ENCODE assay signal across 11 mouse cellular contexts in genomic region chr2:73264611-73265195, GRCm38 (mm10). TPM values are rescaled to one million over a fixed set of nuclear protein-coding genes. Genes with fewer than 3 reads are reported as not detected.
DNase-seq lines count a peak whose midpoint lies in the region; ATAC-seq and TF ChIP-seq lines count a peak whose summit lies in the region.
"Had no signal": no experiment of that assay in that cellular context is flagged by ENCODE, and none has a peak within 500 bp of the region (broad histone marks: within the 10 kb centered on the region; RNA-seq: fewer than 3 reads in every experiment).

No protein-coding gene starts in this region.

- H3K4me1 ChIP-seq in kidney, embryonic 16.5 days (ENCODE audit: insufficient read depth, low read length): peaks cover 14% of the 10 kb centered on the region
- 0 out of 2 replicates have a peak, but pooled peaks cover 3% of the 10 kb centered on the region for H3K4me1 ChIP-seq in kidney, adult 2 months (ENCODE audit: control insufficient read depth, insufficient read depth, low read length)
- peaks cover 33% of the 10 kb centered on the region for H3K4me1 ChIP-seq in embryonic facial prominence, embryonic 13.5 days
- H3K4me1 ChIP-seq in intestine, embryonic 14.5 days (replicated peaks; ENCODE audit: control insufficient read depth, insufficient read depth, low read length): peaks cover 16% of the 10 kb centered on the region
- peaks cover 16% of the 10 kb centered on the region for H3K4me1 ChIP-seq in neural tube, embryonic 13.5 days (replicated peaks)

- H3K9me3 ChIP-seq in kidney, embryonic 16.5 days (ENCODE audit: low read length): no peaks in the 10 kb centered on the region
- 0 out of 2 replicates have a peak, but pooled peaks cover 4% of the 10 kb centered on the region for H3K9me3 ChIP-seq in embryonic facial prominence, embryonic 13.5 days
- 0 out of 2 replicates have a peak, but pooled peaks cover 3% of the 10 kb centered on the region for H3K9me3 ChIP-seq in intestine, embryonic 14.5 days (ENCODE audit: control insufficient read depth, low read length)
- no peaks in the 10 kb centered on the region for H3K9me3 ChIP-seq in neural tube, embryonic 13.5 days
- H3K9me3 ChIP-seq: G1E had no signal

- no peak for ATAC-seq in kidney, embryonic 16.5 days (ENCODE audit: low FRiP score, low TSS enrichment)
- 0 out of 2 replicates have a peak, but pooled peaks have one; percentile 20 for ATAC-seq in embryonic facial prominence, embryonic 13.5 days (ENCODE audit: insufficient number of reproducible peaks, insufficient read depth, low FRiP score, low TSS enrichment, low read depth)
- ATAC-seq in intestine, embryonic 14.5 days (replicated peaks; ENCODE audit: low FRiP score, low TSS enrichment, low read depth): no peak
- no peak for ATAC-seq in neural tube, embryonic 13.5 days (ENCODE audit: low read depth)

- peak overlapping the region; percentile 82 for H3K4me2 ChIP-seq in kidney, embryonic 16.5 days (replicated peaks; ENCODE audit: low read depth, low read length)
- H3K4me2 ChIP-seq in embryonic facial prominence, embryonic 13.5 days: peak overlapping the region; percentile 88
- H3K4me2 ChIP-seq in intestine, embryonic 14.5 days (ENCODE audit: low read length): peak overlapping the region; percentile 77
- peak overlapping the region; percentile 51 for H3K4me2 ChIP-seq in neural tube, embryonic 13.5 days

- no peak for DNase-seq in kidney, adult 2 months
- peak; percentile 60 for DNase-seq in intestine, embryonic 14.5 days (ENCODE audit: low spot score)
- DNase-seq in left cerebral cortex, adult 9 months (ENCODE audit: low spot score in 2 of 2): no peak
- DNase-seq in urinary bladder, adult 2 months (ENCODE audit: low spot score): no peak
- DNase-seq in layer of hippocampus, adult 2 months (ENCODE audit: low spot score in 2 of 2): no peak

- peak overlapping the region; percentile 53 for H3K4me3 ChIP-seq in kidney, embryonic 16.5 days (ENCODE audit: low read length)
- H3K4me3 ChIP-seq in kidney, adult 2 months (ENCODE audit: insufficient read depth, low read depth, low read length): no peak overlapping the region
- peak overlapping the region; percentile 54 for H3K4me3 ChIP-seq in embryonic facial prominence, embryonic 13.5 days
- peak overlapping the region; percentile 34; the same call in 1 of the 2 replicates for H3K4me3 ChIP-seq in intestine, embryonic 14.5 days (ENCODE audit: low read depth, low read length)
- peak overlapping the region; percentile 27; the same call in 1 of the 2 replicates for H3K4me3 ChIP-seq in neural tube, embryonic 13.5 days
- no peak overlapping the region for H3K4me3 ChIP-seq in layer of hippocampus, adult 2 months

- no peak for TF ChIP-seq CTCF in kidney, adult 2 months (conservative IDR thresholded peaks at IDR 0.05; ENCODE audit: insufficient read depth, insufficient read length, low read depth, low read length)
- no peak for TF ChIP-seq CTCF in layer of hippocampus, adult 2 months (conservative IDR thresholded peaks at IDR 0.05)

- H3K9ac ChIP-seq in kidney, embryonic 16.5 days (replicated peaks; ENCODE audit: low read length): no peak overlapping the region
- H3K9ac ChIP-seq in embryonic facial prominence, embryonic 13.5 days: peak overlapping the region; percentile 69; the same call in 1 of the 2 replicates
- no peak overlapping the region for H3K9ac ChIP-seq in intestine, embryonic 14.5 days (ENCODE audit: low read length)
- H3K9ac ChIP-seq in neural tube, embryonic 13.5 days: no peak overlapping the region

- no peak overlapping the region for H3K27ac ChIP-seq in kidney, embryonic 16.5 days (ENCODE audit: low read length)
- no peak overlapping the region for H3K27ac ChIP-seq in kidney, adult 2 months (ENCODE audit: insufficient read depth, low read depth, low read length)
- no peak overlapping the region for H3K27ac ChIP-seq in embryonic facial prominence, embryonic 13.5 days
- no peak overlapping the region for H3K27ac ChIP-seq in intestine, embryonic 14.5 days (ENCODE audit: low read depth)
- H3K27ac ChIP-seq in neural tube, embryonic 13.5 days (replicated peaks): no peak overlapping the region
- no peak overlapping the region for H3K27ac ChIP-seq in layer of hippocampus, adult 2 months

- TF ChIP-seq POLR2A in kidney, adult 2 months (IDR thresholded peaks at IDR 0.05; ENCODE audit: low read depth, low read length): no peak

- 6% methylated on average over 11 of the region's 11 CpGs for WGBS in kidney, embryonic 16.5 days
- WGBS in kidney, adult 2 months: 14% methylated on average over 11 of the region's 11 CpGs
- WGBS in embryonic facial prominence, embryonic 13.5 days: 5% methylated on average over 11 of the region's 11 CpGs
- WGBS in intestine, embryonic 14.5 days: 5% methylated on average over 11 of the region's 11 CpGs
- 7% methylated on average over 11 of the region's 11 CpGs for WGBS in neural tube, embryonic 13.5 days

- no peaks in the 10 kb centered on the region for H3K36me3 ChIP-seq in kidney, embryonic 16.5 days (ENCODE audit: insufficient read depth, low read length)
- no peaks in the 10 kb centered on the region for H3K36me3 ChIP-seq in kidney, adult 2 months (ENCODE audit: control insufficient read depth, insufficient read depth, low read length)
- H3K36me3 ChIP-seq in embryonic facial prominence, embryonic 13.5 days: no peaks in the 10 kb centered on the region
- H3K36me3 ChIP-seq in intestine, embryonic 14.5 days (ENCODE audit: control insufficient read depth, insufficient read depth, low read length): no peaks in the 10 kb centered on the region
- H3K36me3 ChIP-seq in neural tube, embryonic 13.5 days: no peaks in the 10 kb centered on the region
- H3K36me3 ChIP-seq: G1E had no signal

- peaks cover 73% of the 10 kb centered on the region for H3K27me3 ChIP-seq in kidney, embryonic 16.5 days (ENCODE audit: insufficient read depth, low read length)
- H3K27me3 ChIP-seq in kidney, adult 2 months (replicated peaks; ENCODE audit: control insufficient read depth, insufficient read depth, low read length): peaks cover 4% of the 10 kb centered on the region
- H3K27me3 ChIP-seq in embryonic facial prominence, embryonic 13.5 days: peaks cover 70% of the 10 kb centered on the region
- peaks cover 78% of the 10 kb centered on the region for H3K27me3 ChIP-seq in intestine, embryonic 14.5 days (replicated peaks; ENCODE audit: control insufficient read depth, insufficient read depth, low read length)
- H3K27me3 ChIP-seq in neural tube, embryonic 13.5 days: peaks cover 79% of the 10 kb centered on the region

RNA-seq across cellular contexts. Expression of gene Sp9, which starts 7.0 kb away (rescaled TPM):
- polyA plus RNA-seq in kidney, embryonic 16.5 days (2015; fragmentation: Nextera tagmentation; extraction: Ambion mirVana): not detected in 2 replicates
- not detected in 2 replicates for polyA plus RNA-seq in kidney, adult 2 months (2012; rRNA removed)
- polyA plus RNA-seq in embryonic facial prominence, embryonic 13.5 days (2015; fragmentation: Nextera tagmentation; extraction: Ambion mirVana): 2.5 and 3.7 TPM in 2 replicates
- polyA plus RNA-seq in intestine, embryonic 14.5 days (2014; fragmentation: Nextera tagmentation; extraction: Ambion mirVana): not detected in 2 replicates
- polyA plus RNA-seq in neural tube, embryonic 13.5 days (2015; fragmentation: Nextera tagmentation; extraction: Ambion mirVana): 1.5 TPM in 2 replicates
- not detected in 2 replicates for polyA plus RNA-seq in urinary bladder, adult 2 months (2012; rRNA removed)
- total RNA-seq in layer of hippocampus, adult 2 months (2021): 1 to 10 TPM; 3.8 to 4.3 TPM
- total RNA-seq: gastrocnemius, postnatal 36 days had no signal
- polyA plus RNA-seq: spleen, adult 2 months had no signal

RNA-seq across cellular contexts. Expression of gene Ola1, which starts 46.0 kb away (rescaled TPM):
- polyA plus RNA-seq in kidney, embryonic 16.5 days (2015; fragmentation: Nextera tagmentation; extraction: Ambion mirVana): 79.4 and 89.1 TPM in 2 replicates
- 4.3 and 8.2 TPM in 2 replicates for polyA plus RNA-seq in kidney, adult 2 months (2012; rRNA removed)
- 108 and 118 TPM in 2 replicates for polyA plus RNA-seq in embryonic facial prominence, embryonic 13.5 days (2015; fragmentation: Nextera tagmentation; extraction: Ambion mirVana)
- polyA plus RNA-seq in intestine, embryonic 14.5 days (2014; fragmentation: Nextera tagmentation; extraction: Ambion mirVana): 92.0 and 94.6 TPM in 2 replicates
- 102 and 110 TPM in 2 replicates for polyA plus RNA-seq in neural tube, embryonic 13.5 days (2015; fragmentation: Nextera tagmentation; extraction: Ambion mirVana)
- polyA plus RNA-seq in urinary bladder, adult 2 months (2012; rRNA removed): 36.2 and 37.9 TPM in 2 replicates
- 100 to 1,000 TPM; 119 to 123 TPM for total RNA-seq in layer of hippocampus, adult 2 months (2021)

RNA-seq across cellular contexts. Expression of gene Scrn3, which starts 47.7 kb away (rescaled TPM):
- polyA plus RNA-seq in kidney, embryonic 16.5 days (2015; fragmentation: Nextera tagmentation; extraction: Ambion mirVana): 19.2 and 19.3 TPM in 2 replicates
- 14.7 and 18.1 TPM in 2 replicates for polyA plus RNA-seq in kidney, adult 2 months (2012; rRNA removed)
- 15.0 and 17.5 TPM in 2 replicates for polyA plus RNA-seq in embryonic facial prominence, embryonic 13.5 days (2015; fragmentation: Nextera tagmentation; extraction: Ambion mirVana)
- 12.2 and 12.6 TPM in 2 replicates for polyA plus RNA-seq in intestine, embryonic 14.5 days (2014; fragmentation: Nextera tagmentation; extraction: Ambion mirVana)
- 9.0 and 10.2 TPM in 2 replicates for polyA plus RNA-seq in neural tube, embryonic 13.5 days (2015; fragmentation: Nextera tagmentation; extraction: Ambion mirVana)
- polyA plus RNA-seq in urinary bladder, adult 2 months (2012; rRNA removed): 19.1 and 26.2 TPM in 2 replicates
- total RNA-seq in layer of hippocampus, adult 2 months (2021): 10 to 100 TPM; 19.3 to 22.3 TPM

RNA-seq across cellular contexts. Expression of gene Cir1, which starts 47.8 kb away (rescaled TPM):
- 20.5 and 20.7 TPM in 2 replicates for polyA plus RNA-seq in kidney, embryonic 16.5 days (2015; fragmentation: Nextera tagmentation; extraction: Ambion mirVana)
- polyA plus RNA-seq in kidney, adult 2 months (2012; rRNA removed): 3.8 and 5.5 TPM in 2 replicates
- 34.7 and 35.4 TPM in 2 replicates for polyA plus RNA-seq in embryonic facial prominence, embryonic 13.5 days (2015; fragmentation: Nextera tagmentation; extraction: Ambion mirVana)
- polyA plus RNA-seq in intestine, embryonic 14.5 days (2014; fragmentation: Nextera tagmentation; extraction: Ambion mirVana): 22.3 and 24.5 TPM in 2 replicates
- 29.2 and 30.4 TPM in 2 replicates for polyA plus RNA-seq in neural tube, embryonic 13.5 days (2015; fragmentation: Nextera tagmentation; extraction: Ambion mirVana)
- polyA plus RNA-seq in urinary bladder, adult 2 months (2012; rRNA removed): 21.7 and 23.4 TPM in 2 replicates
- total RNA-seq in layer of hippocampus, adult 2 months (2021): 10 to 100 TPM; 31.6 to 32.6 TPM

Comparison
In these comparisons a context has a peak if more than half of its experiments do, and no peak if none do; other contexts are left out.
1. H3K4me3 ChIP-seq: peak in kidney, embryonic 16.5 days (single experiment), embryonic facial prominence, embryonic 13.5 days (single experiment), intestine, embryonic 14.5 days (single experiment) and neural tube, embryonic 13.5 days (single experiment); none in kidney, adult 2 months (single experiment) and layer of hippocampus, adult 2 months (single experiment).
2. Peak in every context shown above with its lines, with median percentiles within 50 percentile points of each other: H3K4me2 ChIP-seq.